Mouse (Mus musculus): ENCODE data around the gene Lgi2.

- TF ChIP-seq CTCF (IDR thresholded peaks at IDR 0.05; ENCODE audit: low read depth) (no peak), EP300 (IDR thresholded peaks at IDR 0.05; ENCODE audit: low read depth) (no peak)
These were observed 38.4 kb upstream of the Lgi2 start for GRCm38 (mm10) chr5:52604582-52605041.

Data from liver, embryonic 14.5 days (tissue).